Mouse (Mus musculus) embryonic facial prominence, embryonic 15.5 days (tissue): ENCODE measurements around the gene 6430548M08Rik. TPM values are rescaled to one million over a fixed set of nuclear protein-coding genes. Genes with fewer than 3 reads are reported as not detected.

Experiments
- ATAC-seq: fragments of 200-750 bp; cut with Nextera tagmentation; 2 replicates; pipeline ENCODE4 v1.8.0; 2017; ENCODE audit warnings: low read depth, moderate TSS enrichment; ENCODE audit not compliant: insufficient number of reproducible peaks, low FRiP score, low TSS enrichment
- H3K27ac ChIP-seq: fragments of 300-500 bp; sonication (generic); replicated peaks from 2 replicates; pipeline ENCODE4 v1.5.1; 2015; ENCODE audit warnings: mild to moderate bottlenecking, inconsistent platforms
- H3K27me3 ChIP-seq: fragments of 300-500 bp; sonication (generic); 2 replicates; pipeline ENCODE4 v1.6.1; 2015; ENCODE audit warnings: inconsistent platforms
- H3K36me3 ChIP-seq: fragments of 300-500 bp; sonication (generic); 2 replicates; pipeline ENCODE4 v1.6.1; 2015; ENCODE audit warnings: mild to moderate bottlenecking, inconsistent platforms
- H3K4me1 ChIP-seq: fragments of 300-500 bp; sonication (generic); 2 replicates; pipeline ENCODE4 v1.6.1; 2015; ENCODE audit warnings: inconsistent platforms
- H3K4me2 ChIP-seq: fragments of 300-500 bp; sonication (generic); replicated peaks from 2 replicates; pipeline ENCODE4 v1.6.1; 2015; ENCODE audit warnings: mild to moderate bottlenecking, inconsistent platforms
- H3K4me3 ChIP-seq: fragments of 300-500 bp; sonication (generic); replicated peaks from 2 replicates; pipeline ENCODE4 v1.5.1; 2015; ENCODE audit warnings: mild to moderate bottlenecking, inconsistent platforms
- H3K9ac ChIP-seq: fragments of 300-500 bp; sonication (generic); 2 replicates; pipeline ENCODE4 v1.6.1; 2015; ENCODE audit warnings: inconsistent platforms
- H3K9me3 ChIP-seq: fragments of 300-500 bp; sonication (generic); replicated peaks from 2 replicates; pipeline ENCODE4 v1.6.1; 2016; ENCODE audit warnings: inconsistent platforms
- WGBS: fragments of 180-500 bp; shearing (Covaris S2); methylation state at CpG from one replicate; pipeline ENCODE4 v1.1.7; 2015; 5-methylcytosine and 5-hydroxymethylcytosine counted together
- polyA plus RNA-seq: library from polyadenylated mRNA; unstranded; fragments of >200 nt; fragmentation: Nextera tagmentation; extraction: Ambion mirVana; gene quantifications from 2 replicates; pipeline ENCODE4 v1.2.1, GENCODE M21; 2015

6430548M08Rik gene
- polyA plus RNA-seq, 1 experiment from 2014 or later = 8.5 TPM

DNA sequence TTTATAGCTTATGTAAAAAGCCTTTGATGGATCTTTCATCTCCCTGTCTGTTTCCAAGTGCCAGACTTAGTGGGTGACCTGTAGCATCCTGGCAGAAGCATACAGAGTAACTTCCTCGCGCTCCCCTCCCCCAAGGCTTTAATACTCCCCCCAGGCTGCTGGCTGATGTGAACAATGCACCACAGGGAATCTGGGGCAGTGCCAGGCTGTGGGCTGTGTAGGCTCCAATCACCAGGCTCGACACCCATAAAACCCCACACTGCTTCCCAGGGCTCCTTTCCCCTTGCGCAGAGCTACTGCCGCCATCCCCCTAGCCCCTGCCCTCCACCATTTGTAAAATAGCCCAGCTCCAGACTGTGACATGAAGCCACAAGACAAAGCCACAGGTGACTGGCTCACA is 53.9 kb downstream of the 6430548M08Rik start:
- Histone ChIP-seq H3K4me1 (peaks cover 14% of the 10 kb centered on the region; the same call in 1 of the 2 replicates), H3K9ac (no peak overlapping the region), H3K27me3 (0 out of 2 replicates have a peak, but pooled peaks cover 7% of the 10 kb centered on the region), H3K27ac (no peak overlapping the region), H3K4me2 (no peak overlapping the region), H3K9me3 (no peaks in the 10 kb centered on the region), H3K36me3 (no peaks in the 10 kb centered on the region), H3K4me3 (no peak overlapping the region)
- ATAC-seq = no peak
- 21% methylated on average over 5 of the region's 5 CpGs for WGBS

GRCm38 (mm10) chr8:120169119-120169518 is 55.2 kb downstream of the 6430548M08Rik start:
- H3K27ac ChIP-seq = no peak overlapping the region
- no peak for ATAC-seq

GRCm38 (mm10) chr8:120173195-120173594 is 59.2 kb downstream of the 6430548M08Rik start:
- Histone ChIP-seq H3K4me2 (no peak overlapping the region), H3K9ac (no peak overlapping the region), H3K27me3 (peaks cover 25% of the 10 kb centered on the region), H3K36me3 (no peaks in the 10 kb centered on the region), H3K4me3 (no peak overlapping the region), H3K27ac (no peak overlapping the region), H3K9me3 (no peaks in the 10 kb centered on the region), H3K4me1 (peaks cover 18% of the 10 kb centered on the region)
- WGBS = 68% methylated on average over 1 of the region's 1 CpGs
- no peak for ATAC-seq

More at GRCm38 (mm10) chr8:120169119-120169518, 55.2 kb downstream of the 6430548M08Rik start:
- peaks cover 13% of the 10 kb centered on the region; the same call in 1 of the 2 replicates for H3K4me1 ChIP-seq
- no peak overlapping the region for H3K9ac ChIP-seq
- 46% methylated on average over 8 of the region's 8 CpGs for WGBS
- H3K36me3 ChIP-seq = no peaks in the 10 kb centered on the region
- H3K4me2 ChIP-seq = no peak overlapping the region
- no peaks in the 10 kb centered on the region for H3K9me3 ChIP-seq
- H3K27me3 ChIP-seq = 0 out of 2 replicates have a peak, but pooled peaks cover 7% of the 10 kb centered on the region
- no peak overlapping the region for H3K4me3 ChIP-seq

- ATAC-seq = no peak
These were observed 60.7 kb downstream of the 6430548M08Rik start for GRCm38 (mm10) chr8:120174606-120175005.

GRCm38 (mm10) chr8:120176605-120177004 is 62.7 kb downstream of the 6430548M08Rik start:
- H3K27me3 ChIP-seq = peaks cover 23% of the 10 kb centered on the region
- H3K4me2 ChIP-seq = no peak overlapping the region
- no peak overlapping the region for H3K9ac ChIP-seq
- H3K36me3 ChIP-seq = no peaks in the 10 kb centered on the region
- ATAC-seq = no peak
- H3K9me3 ChIP-seq = no peaks in the 10 kb centered on the region
- H3K27ac ChIP-seq = no peak overlapping the region
- peaks cover 39% of the 10 kb centered on the region for H3K4me1 ChIP-seq
- 35% methylated on average over 4 of the region's 4 CpGs for WGBS
- H3K4me3 ChIP-seq = no peak overlapping the region

More at GRCm38 (mm10) chr8:120174606-120175005, 60.7 kb downstream of the 6430548M08Rik start:
- Histone ChIP-seq H3K4me3 (no peak overlapping the region), H3K27ac (no peak overlapping the region), H3K9ac (no peak overlapping the region), H3K36me3 (no peaks in the 10 kb centered on the region), H3K4me2 (no peak overlapping the region), H3K4me1 (peaks cover 30% of the 10 kb centered on the region), H3K27me3 (peaks cover 23% of the 10 kb centered on the region), H3K9me3 (no peaks in the 10 kb centered on the region)
- 31% methylated on average over 18 of the region's 18 CpGs for WGBS

DNA sequence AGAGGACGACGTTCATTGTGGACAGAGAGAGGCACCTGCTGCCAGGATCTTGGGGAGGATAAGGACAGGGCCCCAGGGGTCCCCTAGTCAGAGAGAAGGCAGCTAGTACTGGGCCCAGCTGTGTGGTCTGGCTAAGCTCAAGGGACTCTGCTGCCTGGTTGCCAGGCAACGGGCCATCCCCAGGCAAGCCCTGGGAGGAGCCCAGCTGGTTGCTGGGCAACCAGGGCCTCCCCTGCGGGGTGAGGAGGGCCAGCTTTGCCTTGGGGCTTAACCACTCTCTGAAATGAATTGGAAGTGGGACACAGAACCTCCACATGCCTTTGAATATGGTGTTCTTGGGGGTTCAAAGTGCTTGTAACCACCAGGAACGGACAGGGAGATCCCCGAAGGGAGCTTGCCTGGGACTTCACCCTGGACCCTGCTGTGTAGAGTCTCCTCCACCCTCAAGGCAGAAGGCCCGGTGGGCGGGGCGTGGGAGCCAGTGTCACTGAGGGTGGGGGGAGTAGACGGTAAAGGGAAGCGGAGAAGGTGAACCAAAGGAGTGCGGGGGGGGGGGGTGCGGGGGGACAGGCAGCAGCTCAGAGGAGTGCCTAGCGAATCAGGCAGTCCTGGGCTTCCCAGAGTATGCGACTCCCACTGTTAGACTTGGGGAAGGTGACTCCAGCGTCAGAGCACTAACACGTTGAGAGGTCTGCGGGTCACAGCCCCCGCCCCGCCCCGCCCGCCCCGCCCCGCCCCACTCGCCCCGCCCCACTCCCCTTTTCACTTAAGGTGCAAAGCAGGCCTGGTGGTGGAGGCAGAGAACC is 63.6 kb downstream of the 6430548M08Rik start, which contains the start of gene Fam92b:
Fam92b (minus strand) TSS at position 149 of the 806 bp plus-strand sequence.
- peaks cover 23% of the 10 kb centered on the region for H3K27me3 ChIP-seq
- H3K9me3 ChIP-seq = no peaks in the 10 kb centered on the region
- H3K4me3 ChIP-seq = no peak within 1 kb of the TSS
- H3K4me2 ChIP-seq = peak within 1 kb of the TSS; percentile 39
- H3K27ac ChIP-seq = no peak within 1 kb of the TSS
- peak; percentile 86 for ATAC-seq
- H3K4me1 ChIP-seq = peaks cover 39% of the 10 kb centered on the region
- under 1% methylated on average over 25 of the region's 26 CpGs for WGBS
- no peaks in the 10 kb centered on the region for H3K36me3 ChIP-seq
- H3K9ac ChIP-seq = no peak within 1 kb of the TSS

GRCm38 (mm10) chr8:120178124-120178514 is 64.2 kb downstream of the 6430548M08Rik start:
- Histone ChIP-seq H3K36me3 (no peaks in the 10 kb centered on the region), H3K27ac (no peak overlapping the region), H3K4me3 (no peak overlapping the region), H3K27me3 (peaks cover 23% of the 10 kb centered on the region), H3K9me3 (no peaks in the 10 kb centered on the region), H3K9ac (no peak overlapping the region), H3K4me2 (peak overlapping the region; percentile 39), H3K4me1 (peaks cover 39% of the 10 kb centered on the region)
- no peak for ATAC-seq
- WGBS = 7% methylated on average over 10 of the region's 10 CpGs

- H3K4me3 ChIP-seq = peak overlapping the region; percentile 24
These were observed 65.1 kb downstream of the 6430548M08Rik start for GRCm38 (mm10) chr8:120179027-120179431.

DNA sequence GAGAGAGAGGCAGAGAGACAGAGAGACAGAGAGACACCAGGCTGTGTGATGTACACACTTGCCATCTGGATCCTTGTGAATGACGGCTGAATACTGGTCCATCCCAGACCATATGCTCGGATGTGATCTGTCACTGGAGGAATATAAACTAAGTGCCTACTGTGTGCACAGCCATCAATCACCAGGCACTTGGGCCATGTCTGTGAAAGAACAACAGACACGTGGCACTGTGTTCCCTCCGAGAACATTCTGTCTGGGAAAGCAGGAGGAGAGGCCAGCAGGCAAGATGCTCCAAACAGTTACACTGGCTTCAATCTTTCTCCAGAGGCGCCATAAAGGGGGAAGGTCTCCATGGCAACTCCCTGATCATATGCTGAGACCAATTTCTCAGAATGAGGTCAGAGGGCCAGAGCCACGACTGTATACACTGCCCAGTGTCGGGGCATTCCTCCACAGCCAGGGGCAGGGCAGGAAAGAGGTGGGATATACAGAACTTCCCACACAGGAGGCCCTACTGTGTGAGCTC is 66.6 kb downstream of the 6430548M08Rik start:
- Histone ChIP-seq H3K27me3 (peaks cover 15% of the 10 kb centered on the region), H3K9me3 (no peaks in the 10 kb centered on the region), H3K4me1 (peaks cover 58% of the 10 kb centered on the region), H3K27ac (no peak overlapping the region), H3K4me2 (no peak overlapping the region), H3K36me3 (no peaks in the 10 kb centered on the region), H3K4me3 (no peak overlapping the region), H3K9ac (no peak overlapping the region)
- ATAC-seq = no peak
- WGBS = 42% methylated on average over 7 of the region's 7 CpGs

More at GRCm38 (mm10) chr8:120179027-120179431, 65.1 kb downstream of the 6430548M08Rik start:
- Histone ChIP-seq H3K4me1 (peaks cover 43% of the 10 kb centered on the region), H3K36me3 (no peaks in the 10 kb centered on the region), H3K27me3 (peaks cover 23% of the 10 kb centered on the region), H3K9me3 (no peaks in the 10 kb centered on the region), H3K27ac (no peak overlapping the region), H3K4me2 (peak overlapping the region; percentile 62), H3K9ac (no peak overlapping the region)
- ATAC-seq = peak; percentile 56
- WGBS = under 1% methylated on average over 10 of the region's 10 CpGs

DNA sequence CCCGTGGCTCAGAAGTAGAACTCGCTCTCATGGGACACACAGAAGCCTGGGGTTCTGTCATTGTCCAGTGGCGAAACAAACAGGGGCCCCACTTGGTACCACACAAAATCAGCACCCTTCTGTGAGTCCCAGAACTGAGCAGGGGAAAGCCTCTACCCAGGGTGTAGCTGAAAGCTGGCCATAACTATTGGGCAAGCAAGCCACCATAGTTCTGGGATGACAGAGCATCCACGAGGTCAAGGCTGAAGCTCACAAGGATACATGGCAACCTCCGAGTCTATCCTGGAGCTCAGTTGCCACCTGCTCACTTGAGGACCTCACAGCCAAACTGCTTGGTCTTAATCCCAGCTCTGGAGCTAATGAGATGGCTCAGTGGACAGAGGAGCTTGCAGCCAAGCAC is 67.3 kb downstream of the 6430548M08Rik start:
- 86% methylated on average over 5 of the region's 5 CpGs for WGBS
- no peak overlapping the region for H3K27ac ChIP-seq

GRCm38 (mm10) chr8:120181861-120182414 is 68.0 kb downstream of the 6430548M08Rik start:
- Histone ChIP-seq H3K9me3 (no peaks in the 10 kb centered on the region), H3K27ac (no peak overlapping the region), H3K4me3 (no peak overlapping the region), H3K4me2 (no peak overlapping the region), H3K36me3 (no peaks in the 10 kb centered on the region), H3K9ac (no peak overlapping the region), H3K27me3 (peaks cover 6% of the 10 kb centered on the region; the same call in 1 of the 2 replicates), H3K4me1 (peaks cover 68% of the 10 kb centered on the region)
- WGBS = 71% methylated on average over 4 of the region's 4 CpGs
- ATAC-seq = no peak

More for the DNA sequence above, 67.3 kb downstream of the 6430548M08Rik start:
- H3K36me3 ChIP-seq = no peaks in the 10 kb centered on the region
- H3K4me1 ChIP-seq = peaks cover 66% of the 10 kb centered on the region
- H3K4me2 ChIP-seq = no peak overlapping the region
- no peak overlapping the region for H3K9ac ChIP-seq
- H3K27me3 ChIP-seq = peaks cover 9% of the 10 kb centered on the region
- no peak for ATAC-seq
- no peak overlapping the region for H3K4me3 ChIP-seq
- no peaks in the 10 kb centered on the region for H3K9me3 ChIP-seq
